ENCODE assay signal across 16 mouse cellular contexts in genomic region chr1:25490174-25490573, GRCm38 (mm10).
DNase-seq lines count a peak whose midpoint lies in the region; ATAC-seq and TF ChIP-seq lines count a peak whose summit lies in the region.
"Had no signal": no experiment of that assay in that cellular context is flagged by ENCODE, and none has a peak within 500 bp of the region (broad histone marks: within the 10 kb centered on the region; RNA-seq: fewer than 3 reads in every experiment).

No protein-coding gene starts in this region.

- TF ChIP-seq CTCF in layer of hippocampus, adult 2 months (conservative IDR thresholded peaks at IDR 0.05), result no peak
- no peak for TF ChIP-seq CTCF in brain, embryonic 14.5 days (IDR thresholded peaks at IDR 0.05; ENCODE audit: borderline replicate concordance, extremely low read depth, insufficient read depth, insufficient read length)

- no peaks in the 10 kb centered on the region for H3K9me3 ChIP-seq in forebrain, embryonic 16.5 days (ENCODE audit: control insufficient read depth, low read length)
- H3K9me3 ChIP-seq in forebrain, embryonic 12.5 days, result no peaks in the 10 kb centered on the region
- no peaks in the 10 kb centered on the region for H3K9me3 ChIP-seq in limb, embryonic 10.5 days (replicated peaks)
- H3K9me3 ChIP-seq: embryonic facial prominence, embryonic 10.5 days; hindbrain, embryonic 12.5 days had no signal

- peaks cover 2% of the 10 kb centered on the region; the same call in 1 of the 2 replicates for H3K36me3 ChIP-seq in forebrain, embryonic 16.5 days (ENCODE audit: control insufficient read depth, insufficient read depth)
- H3K36me3 ChIP-seq in forebrain, embryonic 12.5 days (replicated peaks), result no peaks in the 10 kb centered on the region
- no peaks in the 10 kb centered on the region for H3K36me3 ChIP-seq in limb, embryonic 10.5 days
- H3K36me3 ChIP-seq: embryonic facial prominence, embryonic 10.5 days; heart, embryonic 12.5 days; hindbrain, embryonic 12.5 days had no signal

- ATAC-seq in forebrain, embryonic 16.5 days, result peak; percentile 52; the same call in 1 of the 2 replicates
- no peak for ATAC-seq in forebrain, embryonic 12.5 days (ENCODE audit: low FRiP score)
- ATAC-seq: hindbrain, embryonic 16.5 days had no signal

- no peak overlapping the region for H3K27ac ChIP-seq in forebrain, embryonic 16.5 days (ENCODE audit: low read length)
- no peak overlapping the region for H3K27ac ChIP-seq in forebrain, embryonic 12.5 days
- peak overlapping the region; percentile 75 for H3K27ac ChIP-seq in layer of hippocampus, adult 2 months
- no peak overlapping the region for H3K27ac ChIP-seq in limb, embryonic 10.5 days
- H3K27ac ChIP-seq: embryonic facial prominence, embryonic 10.5 days; hindbrain, embryonic 12.5 days had no signal

- no peaks in the 10 kb centered on the region for H3K27me3 ChIP-seq in forebrain, embryonic 16.5 days (replicated peaks; ENCODE audit: control insufficient read depth, insufficient read depth, low read length)
- H3K27me3 ChIP-seq in forebrain, embryonic 12.5 days, result no peaks in the 10 kb centered on the region
- H3K27me3 ChIP-seq in limb, embryonic 10.5 days (ENCODE audit: low read depth, poor library complexity, severe bottlenecking), result no peaks in the 10 kb centered on the region
- H3K27me3 ChIP-seq: heart, embryonic 12.5 days; hindbrain, embryonic 12.5 days had no signal

- no peak overlapping the region for H3K4me2 ChIP-seq in forebrain, embryonic 16.5 days (ENCODE audit: low read length)
- H3K4me2 ChIP-seq in forebrain, embryonic 12.5 days, result no peak overlapping the region
- H3K4me2 ChIP-seq: heart, embryonic 12.5 days; hindbrain, embryonic 12.5 days had no signal

- no peak for TF ChIP-seq POLR2A in brain, embryonic 14.5 days (IDR thresholded peaks at IDR 0.05; ENCODE audit: borderline replicate concordance, extremely low read depth, insufficient read depth, insufficient read length, poor library complexity, severe bottlenecking)

- no peak overlapping the region for H3K9ac ChIP-seq in forebrain, embryonic 16.5 days (replicated peaks; ENCODE audit: low read depth, low read length)
- no peak overlapping the region for H3K9ac ChIP-seq in forebrain, embryonic 12.5 days
- H3K9ac ChIP-seq: heart, embryonic 12.5 days; hindbrain, embryonic 12.5 days had no signal

- DNase-seq in layer of hippocampus, adult 2 months (ENCODE audit: low spot score in 2 of 2), result peak; percentile 37 to 75
- no peak for DNase-seq in layer of hippocampus, postnatal 10 days (ENCODE audit: low spot score in 2 of 2)
- DNase-seq in brain, embryonic 14.5 days (ENCODE audit: low read depth), result peak; percentile 28
- DNase-seq in telencephalon, adult 2 months (ENCODE audit: low read depth, low spot score), result peak; percentile 59
- DNase-seq in limb, embryonic 10.5 days (ENCODE audit: low spot score), result no peak
- DNase-seq: adrenal gland, postnatal 10 days; cerebellum, adult 18-20 months; cerebellum, postnatal 10 days; gastrocnemius, postnatal 14 days; heart, postnatal 36 days had no signal

- 74% methylated on average over 2 of the region's 2 CpGs for WGBS in forebrain, embryonic 16.5 days
- WGBS in forebrain, embryonic 12.5 days, result 73% methylated on average over 2 of the region's 2 CpGs
- 89% methylated on average over 2 of the region's 2 CpGs for WGBS in limb, embryonic 10.5 days

- H3K4me3 ChIP-seq in forebrain, embryonic 16.5 days (replicated peaks; ENCODE audit: low read length), result no peak overlapping the region
- no peak overlapping the region for H3K4me3 ChIP-seq in forebrain, embryonic 12.5 days (replicated peaks)
- no peak overlapping the region for H3K4me3 ChIP-seq in layer of hippocampus, adult 2 months
- no peak overlapping the region for H3K4me3 ChIP-seq in limb, embryonic 10.5 days
- H3K4me3 ChIP-seq: embryonic facial prominence, embryonic 10.5 days; heart, embryonic 12.5 days; hindbrain, embryonic 12.5 days had no signal

- H3K4me1 ChIP-seq in forebrain, embryonic 16.5 days (replicated peaks; ENCODE audit: control insufficient read depth, insufficient read depth, low read length), result no peaks in the 10 kb centered on the region
- H3K4me1 ChIP-seq in forebrain, embryonic 12.5 days, result no peaks in the 10 kb centered on the region
- no peaks in the 10 kb centered on the region for H3K4me1 ChIP-seq in limb, embryonic 10.5 days
- H3K4me1 ChIP-seq: embryonic facial prominence, embryonic 10.5 days; heart, embryonic 12.5 days; hindbrain, embryonic 12.5 days had no signal

Comparison
In these comparisons a context has a peak if more than half of its experiments do, and no peak if none do; other contexts are left out.
1. DNase-seq: peak in layer of hippocampus, adult 2 months (2 of 2), brain, embryonic 14.5 days (single experiment) and telencephalon, adult 2 months (single experiment); none in layer of hippocampus, postnatal 10 days (0 of 2) and limb, embryonic 10.5 days (single experiment).